Comparison of ENCODE assay signal across 9 mouse cellular contexts in the genomic region with DNA sequence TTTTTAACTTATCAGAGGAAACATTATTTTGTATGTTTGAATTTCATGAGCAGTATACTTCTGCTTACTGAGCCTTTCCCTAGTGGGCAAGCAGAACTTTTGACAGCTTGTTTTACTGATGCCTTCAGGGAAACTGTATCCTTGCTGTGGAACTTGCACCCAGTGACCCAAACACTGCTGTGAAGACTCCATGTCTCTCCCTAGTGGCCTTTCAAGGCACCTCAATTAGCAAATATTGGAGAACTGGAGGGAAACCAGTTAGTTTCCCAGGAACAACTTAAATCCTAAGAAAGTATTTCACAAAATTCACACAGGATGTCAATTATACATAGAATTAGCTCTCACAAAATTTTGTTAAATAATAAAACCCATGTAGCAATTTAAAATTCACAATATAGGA. TPM values are rescaled to one million over a fixed set of nuclear protein-coding genes. Genes with fewer than 3 reads are reported as not detected.
DNase-seq lines count a peak whose midpoint lies in the region; ATAC-seq lines count a peak whose summit lies in the region.
"Had no signal": no experiment of that assay in that cellular context is flagged by ENCODE, and none has a peak within 500 bp of the region (broad histone marks: within the 10 kb centered on the region; RNA-seq: fewer than 3 reads in every experiment).

No protein-coding gene starts in this region.

- no peak for DNase-seq in heart, adult 8-10 months (ENCODE audit: low spot score)
- DNase-seq in midbrain, embryonic 11.5 days (ENCODE audit: low spot score, missing footprints): peak; percentile 80
- DNase-seq in midbrain, embryonic 10.5 days (ENCODE audit: low spot score): no peak
- DNase-seq in embryo, embryonic 11 days: peak; percentile 57
- DNase-seq in splenic B cell, adult 2 months (ENCODE audit: low read depth, low spot score): peak; percentile 0
- DNase-seq in frontal cortex, adult 2 months (ENCODE audit: extremely low spot score in 1 of 2, low spot score in 1 of 2): no peak
- DNase-seq in frontal cortex, postnatal 10 days (ENCODE audit: low spot score in 2 of 2): no peak
- DNase-seq: gastrocnemius, postnatal 36 days had no signal

- H3K27ac ChIP-seq in heart, embryonic 13.5 days (replicated peaks): peak overlapping the region; percentile 89
- no peak overlapping the region for H3K27ac ChIP-seq in midbrain, embryonic 11.5 days (ENCODE audit: low read depth, low read length)
- no peak overlapping the region for H3K27ac ChIP-seq in midbrain, embryonic 10.5 days (replicated peaks)

- no peaks in the 10 kb centered on the region for H3K27me3 ChIP-seq in heart, embryonic 13.5 days (replicated peaks)
- H3K27me3 ChIP-seq in midbrain, embryonic 11.5 days (ENCODE audit: control insufficient read depth, insufficient read depth, low read length): no peaks in the 10 kb centered on the region; the same call in 1 of the 2 replicates
- peaks cover 31% of the 10 kb centered on the region for H3K27me3 ChIP-seq in midbrain, embryonic 10.5 days (ENCODE audit: low read depth, poor library complexity, severe bottlenecking)
- H3K27me3 ChIP-seq in splenic B cell, adult 2 months (ENCODE audit: control insufficient read depth, insufficient read depth, low read length, poor library complexity, severe bottlenecking): peaks cover 2% of the 10 kb centered on the region

- peak overlapping the region; percentile 86 for H3K4me3 ChIP-seq in heart, embryonic 13.5 days
- H3K4me3 ChIP-seq in midbrain, embryonic 11.5 days (ENCODE audit: low read depth, low read length): no peak overlapping the region
- no peak overlapping the region for H3K4me3 ChIP-seq in midbrain, embryonic 10.5 days

- H3K36me3 ChIP-seq in heart, embryonic 13.5 days: no peaks in the 10 kb centered on the region
- no peaks in the 10 kb centered on the region for H3K36me3 ChIP-seq in midbrain, embryonic 11.5 days (ENCODE audit: control insufficient read depth, insufficient read depth, low read length)
- no peaks in the 10 kb centered on the region for H3K36me3 ChIP-seq in midbrain, embryonic 10.5 days
- no peaks in the 10 kb centered on the region for H3K36me3 ChIP-seq in splenic B cell, adult 2 months (ENCODE audit: control insufficient read depth, insufficient read depth, low read length, poor library complexity, severe bottlenecking)

- ATAC-seq in heart, embryonic 13.5 days (ENCODE audit: extremely low read depth, insufficient number of reproducible peaks, low FRiP score, low TSS enrichment): no peak
- ATAC-seq in midbrain, embryonic 11.5 days (ENCODE audit: low FRiP score): no peak

- no peaks in the 10 kb centered on the region for H3K9me3 ChIP-seq in heart, embryonic 13.5 days
- no peaks in the 10 kb centered on the region for H3K9me3 ChIP-seq in midbrain, embryonic 11.5 days (ENCODE audit: control insufficient read depth, low read length)
- no peaks in the 10 kb centered on the region for H3K9me3 ChIP-seq in midbrain, embryonic 10.5 days (replicated peaks)

- H3K4me2 ChIP-seq in heart, embryonic 13.5 days: peak overlapping the region; percentile 79
- no peak overlapping the region for H3K4me2 ChIP-seq in midbrain, embryonic 11.5 days

- no peak overlapping the region for H3K9ac ChIP-seq in heart, embryonic 13.5 days
- no peak overlapping the region for H3K9ac ChIP-seq in midbrain, embryonic 11.5 days (ENCODE audit: low read length)

- peaks cover 37% of the 10 kb centered on the region for H3K4me1 ChIP-seq in heart, embryonic 13.5 days
- H3K4me1 ChIP-seq in midbrain, embryonic 11.5 days (ENCODE audit: control insufficient read depth, insufficient read depth, low read length): peaks cover 4% of the 10 kb centered on the region; the same call in 1 of the 2 replicates
- H3K4me1 ChIP-seq in midbrain, embryonic 10.5 days: peaks cover 27% of the 10 kb centered on the region

RNA-seq across cellular contexts. Expression of gene Vegfc, which starts 2.2 kb away (rescaled TPM):
- 9.7 and 12.9 TPM in 2 replicates for polyA plus RNA-seq in heart, embryonic 13.5 days (2015; fragmentation: Nextera tagmentation; extraction: Ambion mirVana)
- 1 to 10 TPM; 4.8 to 7.5 (median 5.2) TPM for total RNA-seq in heart, adult 8-10 months (2022)
- 4.1 and 5.8 TPM in 2 replicates for polyA plus RNA-seq in midbrain, embryonic 11.5 days (2014; fragmentation: Nextera tagmentation; extraction: Ambion mirVana)
- 5.1 and 5.4 TPM in 2 replicates for polyA plus RNA-seq in midbrain, embryonic 10.5 days (2016; fragmentation: Nextera tagmentation; extraction: Ambion mirVana)
- polyA plus RNA-seq in frontal cortex, adult 2 months (2012; rRNA removed): 4.5 and 5.1 TPM in 2 replicates

Comparison
In these comparisons a context has a peak if more than half of its experiments do, and no peak if none do; other contexts are left out.
1. DNase-seq: peak in midbrain, embryonic 11.5 days (single experiment), embryo, embryonic 11 days (single experiment) and splenic B cell, adult 2 months (single experiment); none in heart, adult 8-10 months (single experiment), midbrain, embryonic 10.5 days (single experiment), frontal cortex, adult 2 months (0 of 2) and frontal cortex, postnatal 10 days (0 of 2).